Mouse (Mus musculus) lung, adult 2 months (tissue): ENCODE data around the gene Ppp1r12b. TPM values are rescaled to one million over a fixed set of nuclear protein-coding genes. Genes with fewer than 3 reads are reported as not detected.

Experiments used
- DNase-seq: peaks from one replicate; pipeline ENCODE4 v3.0.0; 2022
- H3K4me1 ChIP-seq: fragments of 200-500 bp; 2 replicates; pipeline ENCODE4 v1.6.1; 2011; ENCODE audit warnings: low read length; ENCODE audit not compliant: control insufficient read depth, insufficient read depth
- H3K4me3 ChIP-seq: fragments of 200-500 bp; replicated peaks from 2 replicates; pipeline ENCODE3; 2011; ENCODE audit warnings: low read depth, mild to moderate bottlenecking, control low read depth, low read length; ENCODE audit errors: extremely low read depth
- CTCF ChIP-seq: fragments of 200-500 bp; IDR thresholded peaks from 2 replicates; pipeline ENCODE4 v1.5.1; 2011; ENCODE audit warnings: mild to moderate bottlenecking, low read length, control low read depth; ENCODE audit not compliant: insufficient read depth
- POLR2A ChIP-seq: fragments of 200-500 bp; IDR thresholded peaks from 2 replicates; pipeline ENCODE4 v1.6.1; 2011; ENCODE audit warnings: low read depth, mild to moderate bottlenecking, control low read depth, low read length, borderline replicate concordance; ENCODE audit errors: extremely low read depth
- WGBS: fragments of 180-500 bp; shearing (Covaris S2); methylation state at CpG from one replicate; pipeline ENCODE4 v1.1.7; 2018; 5-methylcytosine and 5-hydroxymethylcytosine counted together
- polyA plus RNA-seq: library from polyadenylated mRNA; depleted of rRNA; stranded (reverse); fragments of >200 nt; gene quantifications from 2 replicates; pipeline ENCODE4 v1.2.3, GENCODE M21; 2012

Gene Ppp1r12b
- polyA plus RNA-seq, 1 experiment, result 18.6 TPM

- DNase-seq, result no peak
- 49% methylated on average over 5 of the region's 5 CpGs for WGBS
- TF ChIP-seq CTCF (no peak), POLR2A (no peak)
- peaks cover 12% of the 10 kb centered on the region; the same call in 1 of the 2 replicates for H3K4me1 ChIP-seq
- H3K4me3 ChIP-seq, result no peak overlapping the region
Measured at GRCm38 (mm10) chr1:134752447-134752846, 203.3 kb downstream of the Ppp1r12b start.

GRCm38 (mm10) chr1:134749889-134750288 is 205.9 kb downstream of the Ppp1r12b start:
- TF ChIP-seq POLR2A (no peak), CTCF (no peak)
- WGBS, result 60% methylated on average over 7 of the region's 7 CpGs
- Histone ChIP-seq H3K4me1 (peaks cover 13% of the 10 kb centered on the region; the same call in 1 of the 2 replicates), H3K4me3 (no peak overlapping the region)
- DNase-seq, result no peak

- Histone ChIP-seq H3K4me3 (no peak overlapping the region), H3K4me1 (peaks cover 8% of the 10 kb centered on the region; the same call in 1 of the 2 replicates)
- 24% methylated on average over 23 of the region's 23 CpGs for WGBS
- no peak for TF ChIP-seq POLR2A
- TF ChIP-seq CTCF, result no peak
- DNase-seq, result peak; percentile 53
Measured at GRCm38 (mm10) chr1:134747236-134748174, 208.2 kb downstream of the Ppp1r12b start.

DNA sequence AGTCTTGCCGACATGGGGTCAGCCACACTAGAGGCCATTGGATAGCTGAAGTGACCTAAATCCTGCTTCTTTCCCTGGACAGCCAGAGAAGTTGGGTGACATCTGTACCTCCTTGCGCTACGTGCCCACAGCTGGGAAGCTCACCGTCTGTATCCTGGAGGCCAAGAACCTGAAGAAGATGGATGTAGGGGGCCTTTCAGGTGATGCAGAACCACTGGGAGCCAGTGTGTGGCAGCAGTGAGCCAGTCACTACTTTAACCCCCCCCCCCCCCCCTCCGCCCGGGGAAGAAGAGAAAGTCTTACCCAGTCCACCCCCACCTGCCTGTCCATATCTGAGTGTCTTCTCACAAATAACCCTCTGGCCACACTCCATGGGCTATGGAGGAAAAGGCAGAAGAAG is 210.1 kb downstream of the Ppp1r12b start:
- WGBS, result 36% methylated on average over 6 of the region's 6 CpGs
- Histone ChIP-seq H3K4me3 (no peak overlapping the region), H3K4me1 (peaks cover 5% of the 10 kb centered on the region; the same call in 1 of the 2 replicates)
- peak; percentile 69 for TF ChIP-seq CTCF
- TF ChIP-seq POLR2A, result no peak
- peak; percentile 52 for DNase-seq

DNA sequence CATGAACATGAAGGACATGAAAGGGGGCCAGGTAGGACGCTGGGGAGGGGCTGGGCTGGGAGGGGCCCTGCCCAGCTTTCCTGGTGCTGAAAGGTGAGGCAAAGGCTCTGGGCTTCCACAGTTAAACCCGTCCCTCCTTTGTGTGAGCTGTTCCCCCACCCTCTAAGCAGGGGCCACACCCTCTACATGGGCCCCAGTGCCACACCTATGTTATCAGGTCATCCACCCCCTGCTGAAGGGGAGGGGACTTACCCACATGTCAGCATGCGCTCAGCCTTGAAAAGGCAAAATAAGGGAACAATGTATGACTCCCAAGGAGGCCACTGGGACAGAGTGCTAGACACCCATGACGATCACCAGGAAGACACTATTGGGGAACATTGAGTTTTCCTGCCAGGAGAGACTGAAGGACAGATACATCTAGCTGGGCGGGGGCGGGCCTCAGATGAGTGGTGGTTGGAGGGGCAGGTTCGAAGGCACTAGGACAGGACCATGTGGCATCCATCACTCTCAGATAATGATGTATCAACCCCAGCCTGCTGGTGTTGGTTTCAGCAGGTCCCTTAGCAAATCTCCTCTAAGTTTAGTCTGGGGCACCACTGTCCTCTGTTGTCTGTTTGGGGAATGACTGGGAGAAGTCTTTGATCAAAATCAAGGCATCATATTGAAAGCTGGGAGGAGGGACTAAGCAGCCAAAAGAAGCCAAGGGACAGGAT is 213.6 kb downstream of the Ppp1r12b start:
- no peak for DNase-seq
- Histone ChIP-seq H3K4me1 (no peaks in the 10 kb centered on the region), H3K4me3 (no peak overlapping the region)
- TF ChIP-seq CTCF (no peak), POLR2A (no peak)
- 61% methylated on average over 7 of the region's 7 CpGs for WGBS

- H3K4me3 ChIP-seq, result no peak overlapping the region
- WGBS, result 76% methylated on average over 6 of the region's 6 CpGs
- TF ChIP-seq POLR2A (no peak), CTCF (0 out of 2 replicates have a peak, but pooled peaks have one; percentile 5)
- DNase-seq, result peak; percentile 25
- H3K4me1 ChIP-seq, result no peaks in the 10 kb centered on the region
Measured at GRCm38 (mm10) chr1:134741433-134741832, 214.3 kb downstream of the Ppp1r12b start.

- Histone ChIP-seq H3K4me1 (no peaks in the 10 kb centered on the region), H3K4me3 (no peak overlapping the region)
- no peak for DNase-seq
- 71% methylated on average over 9 of the region's 9 CpGs for WGBS
- no peak for TF ChIP-seq CTCF
Measured at GRCm38 (mm10) chr1:134737463-134737862, 218.3 kb downstream of the Ppp1r12b start.

DNA sequence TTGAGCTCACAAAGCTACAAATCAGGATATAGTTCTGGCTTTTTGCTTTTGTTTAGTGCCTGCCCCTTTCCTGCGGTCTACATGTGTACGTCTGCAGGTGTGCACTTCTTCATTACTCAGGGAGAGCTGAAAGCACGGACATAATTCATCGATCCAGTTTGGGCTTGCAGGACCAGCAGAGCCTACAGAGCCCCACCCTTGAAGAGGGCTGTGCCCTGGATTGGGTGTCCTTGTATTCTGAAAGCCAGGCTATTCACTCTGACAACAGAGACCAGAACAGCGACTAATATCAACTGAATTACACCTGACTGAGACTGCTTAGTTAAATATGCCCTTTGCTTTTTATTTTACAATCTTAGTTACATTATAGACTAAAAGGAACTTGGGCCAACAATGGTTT is 222.1 kb downstream of the Ppp1r12b start:
- 81% methylated on average over 5 of the region's 5 CpGs for WGBS
- no peak for DNase-seq

GRCm38 (mm10) chr1:134727256-134727655 is 228.5 kb downstream of the Ppp1r12b start:
- Histone ChIP-seq H3K4me1 (no peaks in the 10 kb centered on the region), H3K4me3 (no peak overlapping the region)
- 39% methylated on average over 8 of the region's 8 CpGs for WGBS
- no peak for TF ChIP-seq POLR2A
- no peak for TF ChIP-seq CTCF
- DNase-seq, result no peak

More for the DNA sequence above, 222.1 kb downstream of the Ppp1r12b start:
- H3K4me1 ChIP-seq, result no peaks in the 10 kb centered on the region
- H3K4me3 ChIP-seq, result no peak overlapping the region
- TF ChIP-seq CTCF, result no peak
- no peak for TF ChIP-seq POLR2A

- 93% methylated on average over 7 of the region's 7 CpGs for WGBS
- H3K4me1 ChIP-seq, result no peaks in the 10 kb centered on the region
- no peak overlapping the region for H3K4me3 ChIP-seq
- DNase-seq, result no peak
- TF ChIP-seq POLR2A, result no peak
Measured at GRCm38 (mm10) chr1:134726480-134726879, 229.3 kb downstream of the Ppp1r12b start.
